ENCODE assay signal across 25 mouse cellular contexts in the genomic region with DNA sequence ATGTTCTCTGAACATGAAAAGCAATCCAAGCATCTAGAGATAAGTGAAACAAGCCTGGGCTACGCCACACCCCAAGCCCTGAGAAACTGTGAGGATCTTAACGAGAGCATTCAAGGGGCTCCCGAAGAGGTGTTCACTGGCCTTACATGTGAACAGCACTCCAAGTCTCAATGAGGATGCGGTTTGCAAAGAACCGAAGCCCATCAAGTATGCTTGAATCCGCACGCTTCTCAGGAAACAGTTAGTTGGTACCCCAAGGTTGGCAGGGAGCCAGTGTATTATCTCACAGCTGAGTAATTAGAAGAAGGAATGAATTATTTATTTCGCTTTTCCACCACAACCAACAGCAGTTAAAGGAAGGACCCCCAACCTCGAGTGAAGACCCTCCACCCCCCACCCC.
DNase-seq lines count a peak whose midpoint lies in the region; ATAC-seq and TF ChIP-seq lines count a peak whose summit lies in the region.
"Had no signal": no experiment of that assay in that cellular context is flagged by ENCODE, and none has a peak within 500 bp of the region (broad histone marks: within the 10 kb centered on the region; RNA-seq: fewer than 3 reads in every experiment).

No protein-coding gene starts in this region.

- H3K9ac ChIP-seq in hindbrain, postnatal 0 days (replicated peaks; ENCODE audit: low read length), result no peak overlapping the region
- H3K9ac ChIP-seq in hindbrain, embryonic 11.5 days (ENCODE audit: low read depth, low read length), result no peak overlapping the region
- no peak overlapping the region for H3K9ac ChIP-seq in neural tube, embryonic 13.5 days
- H3K9ac ChIP-seq in forebrain, embryonic 15.5 days (replicated peaks), result no peak overlapping the region
- H3K9ac ChIP-seq: heart, embryonic 13.5 days; hindbrain, embryonic 13.5 days; liver, embryonic 13.5 days had no signal

- no peaks in the 10 kb centered on the region for H3K9me3 ChIP-seq in hindbrain, postnatal 0 days (ENCODE audit: low read length)
- no peaks in the 10 kb centered on the region for H3K9me3 ChIP-seq in hindbrain, embryonic 11.5 days (ENCODE audit: control insufficient read depth, low read length)
- H3K9me3 ChIP-seq in neural tube, embryonic 13.5 days, result no peaks in the 10 kb centered on the region
- H3K9me3 ChIP-seq in forebrain, embryonic 15.5 days, result no peaks in the 10 kb centered on the region
- H3K9me3 ChIP-seq: embryonic facial prominence, embryonic 10.5 days; heart, embryonic 13.5 days; hindbrain, embryonic 13.5 days; liver, embryonic 13.5 days had no signal

- H3K4me1 ChIP-seq in hindbrain, postnatal 0 days (ENCODE audit: insufficient read depth, low read length), result no peaks in the 10 kb centered on the region
- no peaks in the 10 kb centered on the region for H3K4me1 ChIP-seq in hindbrain, embryonic 11.5 days (replicated peaks; ENCODE audit: control insufficient read depth, insufficient read depth, low read length)
- peaks cover 14% of the 10 kb centered on the region for H3K4me1 ChIP-seq in neural tube, embryonic 13.5 days (replicated peaks)
- H3K4me1 ChIP-seq in forebrain, embryonic 15.5 days, result peaks cover 12% of the 10 kb centered on the region
- H3K4me1 ChIP-seq: embryonic facial prominence, embryonic 10.5 days; liver, embryonic 13.5 days had no signal

- no peaks in the 10 kb centered on the region for H3K27me3 ChIP-seq in hindbrain, postnatal 0 days (ENCODE audit: insufficient read depth, low read length)
- no peaks in the 10 kb centered on the region for H3K27me3 ChIP-seq in hindbrain, embryonic 11.5 days (ENCODE audit: control insufficient read depth, insufficient read depth, low read length)
- H3K27me3 ChIP-seq in neural tube, embryonic 13.5 days, result no peaks in the 10 kb centered on the region
- H3K27me3 ChIP-seq in forebrain, embryonic 15.5 days, result no peaks in the 10 kb centered on the region
- H3K27me3 ChIP-seq: heart, embryonic 13.5 days; hindbrain, embryonic 13.5 days; liver, embryonic 13.5 days had no signal

- H3K36me3 ChIP-seq in hindbrain, postnatal 0 days (ENCODE audit: insufficient read depth, low read length), result no peaks in the 10 kb centered on the region
- no peaks in the 10 kb centered on the region for H3K36me3 ChIP-seq in hindbrain, embryonic 11.5 days (ENCODE audit: control insufficient read depth, insufficient read depth, low read length)
- H3K36me3 ChIP-seq in neural tube, embryonic 13.5 days, result no peaks in the 10 kb centered on the region
- no peaks in the 10 kb centered on the region for H3K36me3 ChIP-seq in forebrain, embryonic 15.5 days
- H3K36me3 ChIP-seq: embryonic facial prominence, embryonic 10.5 days; heart, embryonic 13.5 days; hindbrain, embryonic 13.5 days; liver, embryonic 13.5 days had no signal

- no peak for ATAC-seq in hindbrain, postnatal 0 days
- ATAC-seq in hindbrain, embryonic 11.5 days (ENCODE audit: low FRiP score), result no peak
- peak; percentile 57; the same call in 1 of the 2 replicates for ATAC-seq in neural tube, embryonic 13.5 days (ENCODE audit: low read depth)
- ATAC-seq in forebrain, embryonic 15.5 days (replicated peaks), result 0 out of 2 replicates have a peak, but pooled peaks have one; percentile 57
- ATAC-seq: activated CD4-positive, CD25-positive, alpha-beta regulatory T cell, adult 4 months had no signal

- DNase-seq in hindbrain, postnatal 0 days (ENCODE audit: low spot score), result peak; percentile 65
- DNase-seq in hindbrain, embryonic 11.5 days (ENCODE audit: low spot score), result no peak
- DNase-seq in neural tube, embryonic 10.5 days (ENCODE audit: extremely low spot score, low spot score), result no peak
- no peak for DNase-seq in gastrocnemius, adult 2 months
- no peak for DNase-seq in ovary, postnatal 14 days (ENCODE audit: low spot score)
- DNase-seq: cerebellum, adult 2 months; gastrocnemius, postnatal 36 days; heart, adult 2 months; heart, postnatal 14 days; kidney, adult 8-10 months; kidney, postnatal 10 days; liver, embryonic 13.5 days; lung, adult 2 months; right cerebral cortex, adult 18-20 months; right cerebral cortex, postnatal 4 days; thymus, postnatal 14 days had no signal

- no peak for TF ChIP-seq CTCF in hindbrain, postnatal 0 days (IDR thresholded peaks at IDR 0.05; ENCODE audit: low read depth)
- TF ChIP-seq CTCF in gastrocnemius, adult 2 months (IDR thresholded peaks at IDR 0.05), result no peak

- WGBS in hindbrain, postnatal 0 days, result 37% methylated on average over 9 of the region's 9 CpGs
- WGBS in hindbrain, embryonic 11.5 days, result 81% methylated on average over 9 of the region's 9 CpGs
- 46% methylated on average over 9 of the region's 9 CpGs for WGBS in neural tube, embryonic 13.5 days
- whole genome bisulfite sequencing in forebrain, embryonic 15.5 days, result 17% methylated on average over 9 of the region's 9 CpGs

- H3K27ac ChIP-seq in hindbrain, postnatal 0 days, result no peak overlapping the region
- H3K27ac ChIP-seq in hindbrain, embryonic 11.5 days (ENCODE audit: low read depth, low read length), result no peak overlapping the region
- peak overlapping the region; percentile 72; the same call in 1 of the 2 replicates for H3K27ac ChIP-seq in neural tube, embryonic 13.5 days (replicated peaks)
- H3K27ac ChIP-seq in forebrain, embryonic 15.5 days (replicated peaks), result no peak overlapping the region
- no peak overlapping the region for H3K27ac ChIP-seq in gastrocnemius, adult 2 months
- H3K27ac ChIP-seq: embryonic facial prominence, embryonic 10.5 days; heart, adult 2 months; heart, embryonic 13.5 days; left cerebral cortex, adult 2 months; liver, embryonic 13.5 days; macrophage had no signal

- intact Hi-C loops in gastrocnemius, adult 2 months (cut with DNase I), result no loop called here

- H3K4me3 ChIP-seq in hindbrain, postnatal 0 days (ENCODE audit: low read length), result no peak overlapping the region
- no peak overlapping the region for H3K4me3 ChIP-seq in hindbrain, embryonic 11.5 days (ENCODE audit: low read depth, low read length)
- no peak overlapping the region for H3K4me3 ChIP-seq in neural tube, embryonic 13.5 days
- no peak overlapping the region for H3K4me3 ChIP-seq in forebrain, embryonic 15.5 days
- H3K4me3 ChIP-seq in gastrocnemius, adult 2 months, result no peak overlapping the region
- H3K4me3 ChIP-seq: embryonic facial prominence, embryonic 10.5 days; heart, adult 2 months; heart, embryonic 13.5 days; hindbrain, embryonic 13.5 days; left cerebral cortex, adult 2 months; liver, embryonic 13.5 days; myocyte had no signal

- no peak overlapping the region for H3K4me2 ChIP-seq in hindbrain, postnatal 0 days (ENCODE audit: low read depth, low read length)
- no peak overlapping the region for H3K4me2 ChIP-seq in hindbrain, embryonic 11.5 days (replicated peaks; ENCODE audit: low read depth, low read length)
- H3K4me2 ChIP-seq in neural tube, embryonic 13.5 days, result no peak overlapping the region
- H3K4me2 ChIP-seq in forebrain, embryonic 15.5 days (replicated peaks), result peak overlapping the region; percentile 11; the same call in 1 of the 2 replicates
- H3K4me2 ChIP-seq: heart, embryonic 13.5 days; hindbrain, embryonic 13.5 days; liver, embryonic 13.5 days had no signal

Comparison
In these comparisons a context has a peak if more than half of its experiments do, and no peak if none do; other contexts are left out.
1. ATAC-seq: peak in neural tube, embryonic 13.5 days (single experiment) and forebrain, embryonic 15.5 days (single experiment); none in hindbrain, postnatal 0 days (single experiment) and hindbrain, embryonic 11.5 days (single experiment).